Mouse (Mus musculus): ENCODE measurements around the gene Lce1e.

The Lce1e gene

DNA sequence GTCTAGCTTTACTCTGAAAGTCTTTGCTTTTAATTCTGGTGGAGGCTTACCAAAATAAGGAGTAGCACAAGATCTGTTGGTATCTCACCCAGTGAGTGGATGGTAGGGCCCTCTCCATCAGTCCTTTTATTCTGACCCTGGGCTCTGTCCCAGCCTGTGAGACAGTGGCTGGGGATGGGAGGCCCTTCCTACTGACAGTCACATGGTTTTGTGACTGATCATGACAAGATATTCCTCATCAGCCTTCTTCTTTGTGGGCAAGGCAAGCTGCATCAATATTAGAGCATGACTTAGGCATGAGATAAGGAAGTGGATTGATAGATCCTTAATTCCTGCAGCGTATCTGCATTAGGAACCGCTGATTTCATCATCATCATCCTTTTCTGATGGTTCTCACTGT lies at the start of gene Lce1e:
Gene Lce1e, minus strand, starts transcription at position 101 of the 400 bp plus-strand sequence.
- no peak for DNase-seq (ENCODE audit: low spot score in 2 of 2)

- DNase-seq (ENCODE audit: low spot score in 2 of 2) = no peak
Measured at GRCm38 (mm10) chr3:92753197-92753596, 44.3 kb upstream of the Lce1e start.

GRCm38 (mm10) chr3:92752238-92752637 lies 43.4 kb upstream of the Lce1e start, which contains the start of gene Lce1g:
Lce1g (minus strand) TSS chr3:92752338.
- DNase-seq (ENCODE audit: low spot score in 2 of 2) = no peak

DNA sequence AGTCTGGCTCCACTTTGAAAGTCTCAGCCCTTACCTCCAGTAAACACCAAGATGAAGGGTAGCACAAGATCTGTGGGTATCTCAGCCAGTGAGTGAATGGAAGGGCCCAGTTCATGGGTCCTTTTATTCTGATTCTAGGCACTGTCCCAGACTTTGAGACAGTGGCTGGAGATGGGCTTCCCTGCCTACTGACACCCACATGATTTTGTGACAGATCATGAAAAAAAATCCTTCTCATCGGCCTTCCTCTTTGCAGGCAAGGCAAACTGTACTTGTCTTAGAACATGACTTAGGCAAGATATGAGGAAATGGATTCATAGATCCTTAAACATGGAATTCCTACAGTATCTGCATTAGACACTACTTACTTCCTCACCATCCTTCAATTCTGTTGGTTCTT lies 30.1 kb upstream of the Lce1e start, which contains the start of gene Gm38119:
Gene Gm38119, minus strand, starts transcription at position 101 of the 400 bp plus-strand sequence.
- DNase-seq (ENCODE audit: low spot score in 2 of 2) = no peak

GRCm38 (mm10) chr3:92722631-92723030 lies 13.8 kb upstream of the Lce1e start:
- no peak for DNase-seq (ENCODE audit: low spot score in 2 of 2)

- no peak for DNase-seq (ENCODE audit: low spot score in 2 of 2)
Measured at GRCm38 (mm10) chr3:92720250-92720649, 11.4 kb upstream of the Lce1e start, which contains the start of gene Lce1f. Lce1f (minus strand) TSS chr3:92720350.

- DNase-seq (ENCODE audit: low spot score in 2 of 2) = no peak
Measured at GRCm38 (mm10) chr3:92715122-92715521, 6.2 kb upstream of the Lce1e start.

DNA sequence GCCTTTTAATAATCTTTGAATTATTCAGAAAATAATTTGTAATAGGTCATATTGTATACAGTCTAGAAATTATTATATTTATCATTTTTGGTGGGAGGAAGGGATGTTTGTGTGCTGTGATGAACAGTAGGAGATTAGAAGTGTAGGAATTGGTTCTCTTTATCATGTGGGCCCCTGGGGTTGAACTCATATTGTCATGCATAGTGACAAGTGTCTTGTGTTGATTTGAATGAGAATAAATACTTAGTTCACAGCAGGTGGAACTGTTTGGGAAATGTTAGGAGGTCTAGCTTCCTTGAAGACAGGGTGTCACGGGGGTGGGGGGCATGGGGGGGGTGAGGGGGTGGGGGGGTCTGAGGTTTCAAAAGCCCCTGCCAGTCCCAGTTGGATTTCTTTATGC lies 14.3 kb downstream of the Lce1e start:
- no peak for DNase-seq (ENCODE audit: low spot score in 2 of 2)

GRCm38 (mm10) chr3:92691688-92692087 lies 17.2 kb downstream of the Lce1e start:
- DNase-seq (ENCODE audit: low spot score in 2 of 2) = no peak

GRCm38 (mm10) chr3:92689154-92689553 lies 19.7 kb downstream of the Lce1e start:
- peak in 1 of 2 experiments; percentile 12 for DNase-seq (ENCODE audit: low spot score in 2 of 2)

GRCm38 (mm10) chr3:92687110-92687509 lies 21.8 kb downstream of the Lce1e start, which contains the start of gene Lce1d:
Lce1d (minus strand) TSS chr3:92687210.
- no peak for DNase-seq (ENCODE audit: low spot score in 2 of 2)

DNA sequence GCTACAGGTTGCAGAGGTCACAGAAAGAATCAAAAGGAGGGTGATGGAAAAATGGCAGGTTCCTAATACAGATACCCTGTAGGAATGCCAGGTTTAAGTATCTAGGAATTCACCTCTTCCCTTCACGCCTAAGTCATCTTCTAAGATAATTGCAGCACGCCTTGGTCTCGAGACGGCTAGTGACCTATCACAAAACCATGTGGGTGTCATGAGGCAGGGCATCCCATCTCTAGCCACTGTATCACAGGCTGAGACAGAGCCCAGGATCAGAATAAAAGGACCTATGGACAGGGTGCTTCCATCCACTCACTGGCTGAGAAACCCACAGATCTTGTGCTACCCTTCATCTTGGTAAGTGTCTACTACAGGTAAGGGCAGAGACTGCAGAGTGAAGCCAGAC lies 29.9 kb downstream of the Lce1e start, which contains the start of gene Lce1c:
Gene Lce1c, plus strand, starts transcription at position 301 of the 400 bp plus-strand sequence.
- no peak for DNase-seq (ENCODE audit: low spot score in 2 of 2)

- no peak for DNase-seq (ENCODE audit: low spot score in 2 of 2)
Measured at GRCm38 (mm10) chr3:92670215-92670614, 38.7 kb downstream of the Lce1e start, which contains the start of gene Lce1a2. Lce1a2 (minus strand) TSS chr3:92670315.
